Mouse (Mus musculus) kidney, postnatal 0 days (tissue): ENCODE data around the gene Noct. TPM values are rescaled to one million over a fixed set of nuclear protein-coding genes. Genes with fewer than 3 reads are reported as not detected.

Source experiments
- ATAC-seq: fragments of 200-750 bp; cut with Nextera tagmentation; replicated peaks from 2 replicates; pipeline ENCODE4 v1.8.0; 2017; ENCODE audit warnings: low read depth, moderate number of reproducible peaks, moderate TSS enrichment, moderate library complexity; ENCODE audit not compliant: low FRiP score
- DNase-seq: peaks from one replicate; pipeline ENCODE4 v3.0.0-alpha.2; 2016; ENCODE audit warnings: low spot score
- H3K27ac ChIP-seq: fragments of 300-500 bp; sonication (generic); 2 replicates; pipeline ENCODE4 v1.5.1; 2014; ENCODE audit warnings: mild to moderate bottlenecking
- H3K27me3 ChIP-seq: fragments of 300-500 bp; sonication (generic); 2 replicates; pipeline ENCODE4 v1.6.1; 2014; ENCODE audit warnings: low read length, mixed read lengths; ENCODE audit not compliant: insufficient read depth
- H3K36me3 ChIP-seq: fragments of 300-500 bp; sonication (generic); 2 replicates; pipeline ENCODE4 v1.6.1; 2014; ENCODE audit warnings: low read length, mixed read lengths; ENCODE audit not compliant: insufficient read depth
- H3K4me1 ChIP-seq: fragments of 300-500 bp; sonication (generic); replicated peaks from 2 replicates; pipeline ENCODE4 v1.6.1; 2014; ENCODE audit warnings: antibody characterized with exemption, low read length, mixed read lengths; ENCODE audit not compliant: insufficient read depth
- H3K4me2 ChIP-seq: fragments of 300-500 bp; sonication (generic); 2 replicates; pipeline ENCODE4 v1.6.1; 2014; ENCODE audit warnings: mild to moderate bottlenecking, low read length, moderate library complexity, mixed read lengths
- H3K4me3 ChIP-seq: fragments of 300-500 bp; sonication (generic); replicated peaks from 2 replicates; pipeline ENCODE4 v1.5.1; 2014; ENCODE audit warnings: low read depth, low read length
- H3K9ac ChIP-seq: fragments of 300-500 bp; sonication (generic); 2 replicates; pipeline ENCODE4 v1.6.1; 2014; ENCODE audit warnings: low read depth, low read length
- H3K9me3 ChIP-seq: fragments of 300-500 bp; sonication (generic); replicated peaks from 2 replicates; pipeline ENCODE4 v1.6.1; 2016; ENCODE audit warnings: low read length, inconsistent platforms, mixed read lengths
- CTCF ChIP-seq: IDR thresholded peaks from 2 replicates; pipeline ENCODE4 v1.5.1; 2016; ENCODE audit warnings: antibody characterized with exemption, low read depth, mild to moderate bottlenecking, moderate library complexity
- WGBS: fragments of 180-500 bp; shearing (Covaris S2); extraction: QIAGEN DNeasy Blood & Tissue Kit; methylation state at CpG from one replicate; pipeline ENCODE4 v1.1.7; 2014; 5-methylcytosine and 5-hydroxymethylcytosine counted together
- polyA plus RNA-seq: library from polyadenylated mRNA; unstranded; fragments of >200 nt; fragmentation: Nextera tagmentation; extraction: Ambion mirVana; gene quantifications from 2 replicates; pipeline ENCODE4 v1.2.1, GENCODE M21; 2015

Gene Noct
- polyA plus RNA-seq, 1 experiment from 2014 or later = 7.1 TPM

DNA sequence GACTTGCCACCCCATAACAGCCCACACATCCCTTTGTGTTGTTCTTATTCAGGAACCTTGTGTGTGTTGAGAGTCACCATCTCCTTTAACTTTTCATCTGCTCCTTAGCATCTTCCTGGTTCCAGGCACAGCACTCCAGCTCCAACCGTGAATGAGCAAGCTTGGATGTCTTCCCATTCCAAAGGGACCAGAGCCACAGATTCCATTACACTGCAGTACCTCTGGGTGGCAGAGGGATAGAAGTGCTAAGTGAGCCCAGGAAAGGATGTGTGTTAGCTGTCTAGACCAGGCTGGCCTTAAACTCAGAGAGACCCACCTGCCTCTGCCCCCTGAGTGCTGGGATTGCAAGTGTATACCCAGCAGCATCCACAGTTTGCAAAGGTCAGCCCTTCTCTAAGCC is 26.0 kb upstream of the Noct start:
- WGBS = 64% methylated on average over 1 of the region's 1 CpGs
- H3K36me3 ChIP-seq = no peaks in the 10 kb centered on the region

DNA sequence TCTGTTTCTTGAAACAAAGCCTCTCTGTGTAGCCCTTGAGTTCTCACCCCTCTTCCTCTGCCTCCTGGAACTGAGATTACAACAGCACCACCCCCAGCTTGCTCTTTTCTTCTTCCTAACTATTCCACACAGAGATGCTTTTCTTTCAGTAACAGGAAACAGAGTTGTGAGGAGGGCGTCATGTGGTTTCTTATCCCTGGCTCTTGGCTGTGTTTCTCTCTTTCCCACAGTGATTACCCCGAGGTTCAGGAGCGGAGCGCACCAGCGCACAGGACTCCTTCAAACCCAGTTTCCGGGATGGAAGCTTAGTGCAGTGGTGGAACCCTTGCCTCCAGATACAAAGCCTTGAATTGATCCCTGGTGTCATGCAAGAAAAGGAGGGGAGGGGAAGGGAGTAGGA is 25.1 kb upstream of the Noct start:
- 73% methylated on average over 6 of the region's 6 CpGs for WGBS
- H3K4me2 ChIP-seq = no peak overlapping the region
- no peak overlapping the region for H3K27ac ChIP-seq
- H3K36me3 ChIP-seq = no peaks in the 10 kb centered on the region
- H3K4me3 ChIP-seq = no peak overlapping the region
- TF ChIP-seq CTCF = no peak
- no peak overlapping the region for H3K9ac ChIP-seq
- no peak for ATAC-seq
- H3K9me3 ChIP-seq = no peaks in the 10 kb centered on the region
- DNase-seq = no peak
- H3K27me3 ChIP-seq = no peaks in the 10 kb centered on the region
- 0 out of 2 replicates have a peak, but pooled peaks cover 3% of the 10 kb centered on the region for H3K4me1 ChIP-seq

More for the DNA sequence above, 26.0 kb upstream of the Noct start:
- no peaks in the 10 kb centered on the region for H3K9me3 ChIP-seq
- no peak overlapping the region for H3K4me2 ChIP-seq
- H3K4me3 ChIP-seq = no peak overlapping the region
- no peak overlapping the region for H3K9ac ChIP-seq
- ATAC-seq = no peak
- no peak for TF ChIP-seq CTCF
- 0 out of 2 replicates have a peak, but pooled peaks cover 3% of the 10 kb centered on the region for H3K4me1 ChIP-seq
- no peak overlapping the region for H3K27ac ChIP-seq
- no peaks in the 10 kb centered on the region for H3K27me3 ChIP-seq
- no peak for DNase-seq

DNA sequence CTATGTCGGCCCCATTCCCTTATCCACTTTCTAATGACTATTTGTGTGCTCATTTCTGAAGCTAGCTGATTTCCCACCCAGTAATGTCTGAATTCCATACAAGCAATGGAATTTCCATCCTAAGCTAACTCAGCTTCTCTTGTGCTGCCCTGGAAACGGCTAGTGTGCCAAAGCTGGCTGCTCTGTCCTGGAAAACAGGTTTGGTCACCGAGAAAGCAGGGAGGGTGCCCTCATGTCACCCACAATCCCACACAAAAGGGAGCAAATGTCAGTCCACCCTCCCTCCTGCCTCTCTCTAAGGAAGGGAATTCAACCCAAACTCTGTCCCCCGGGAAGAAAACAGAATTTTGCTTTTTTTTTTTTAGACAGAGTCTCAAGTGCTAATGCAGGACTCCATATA is 23.9 kb upstream of the Noct start:
- H3K36me3 ChIP-seq = no peaks in the 10 kb centered on the region
- H3K27ac ChIP-seq = no peak overlapping the region
- H3K4me2 ChIP-seq = no peak overlapping the region
- H3K27me3 ChIP-seq = no peaks in the 10 kb centered on the region
- H3K4me3 ChIP-seq = no peak overlapping the region
- no peak overlapping the region for H3K9ac ChIP-seq
- no peak for DNase-seq
- no peaks in the 10 kb centered on the region for H3K9me3 ChIP-seq
- 78% methylated on average over 4 of the region's 4 CpGs for WGBS
- H3K4me1 ChIP-seq = 0 out of 2 replicates have a peak, but pooled peaks cover 3% of the 10 kb centered on the region
- no peak for ATAC-seq
- TF ChIP-seq CTCF = no peak

GRCm38 (mm10) chr3:51200894-51201293 is 23.4 kb upstream of the Noct start:
- ATAC-seq = no peak
- 84% methylated on average over 7 of the region's 7 CpGs for WGBS

GRCm38 (mm10) chr3:51201986-51202385 is 22.3 kb upstream of the Noct start:
- Histone ChIP-seq H3K4me2 (no peak overlapping the region), H3K9me3 (no peaks in the 10 kb centered on the region), H3K27ac (no peak overlapping the region), H3K27me3 (no peaks in the 10 kb centered on the region), H3K4me1 (no peaks in the 10 kb centered on the region), H3K4me3 (no peak overlapping the region), H3K36me3 (no peaks in the 10 kb centered on the region), H3K9ac (no peak overlapping the region)
- DNase-seq (no peak), ATAC-seq (no peak)
- WGBS = 71% methylated on average over 9 of the region's 9 CpGs
- no peak for TF ChIP-seq CTCF

More at GRCm38 (mm10) chr3:51200894-51201293, 23.4 kb upstream of the Noct start:
- no peak overlapping the region for H3K4me3 ChIP-seq
- no peak overlapping the region for H3K9ac ChIP-seq
- H3K4me1 ChIP-seq = no peaks in the 10 kb centered on the region
- no peak overlapping the region for H3K4me2 ChIP-seq
- no peaks in the 10 kb centered on the region for H3K36me3 ChIP-seq
- H3K9me3 ChIP-seq = no peaks in the 10 kb centered on the region
- TF ChIP-seq CTCF = no peak
- DNase-seq = no peak
- H3K27ac ChIP-seq = no peak overlapping the region
- H3K27me3 ChIP-seq = no peaks in the 10 kb centered on the region

DNA sequence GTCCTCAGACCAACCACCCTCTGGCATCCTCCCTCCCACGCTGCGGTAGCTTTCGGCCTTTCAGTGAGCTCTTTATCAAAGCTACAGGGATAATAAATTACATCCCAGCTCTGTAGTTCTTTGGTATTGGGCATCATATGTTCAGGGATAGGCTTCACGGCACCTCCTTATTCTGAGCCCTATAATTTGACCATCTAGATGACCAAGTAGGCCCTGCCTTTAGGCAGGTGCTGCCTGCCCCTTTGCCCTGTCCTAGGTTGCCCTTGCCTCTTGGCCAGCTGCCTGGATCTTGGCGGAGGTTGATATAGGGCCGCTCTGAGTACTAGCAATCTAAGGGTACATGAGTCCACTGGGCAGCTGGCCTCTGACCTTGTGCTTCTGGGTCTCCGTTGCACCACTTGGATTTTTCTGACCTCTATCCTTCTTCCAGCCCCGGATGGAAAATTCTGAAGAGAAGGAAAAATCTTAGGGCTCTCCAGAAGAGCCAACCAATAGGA is 21.7 kb upstream of the Noct start:
- Histone ChIP-seq H3K4me1 (no peaks in the 10 kb centered on the region), H3K27me3 (no peaks in the 10 kb centered on the region), H3K9ac (no peak overlapping the region), H3K4me3 (no peak overlapping the region), H3K9me3 (no peaks in the 10 kb centered on the region), H3K36me3 (no peaks in the 10 kb centered on the region), H3K4me2 (no peak overlapping the region), H3K27ac (no peak overlapping the region)
- no peak for DNase-seq
- no peak for TF ChIP-seq CTCF
- 62% methylated on average over 8 of the region's 8 CpGs for WGBS
- ATAC-seq = no peak; the same call in 1 of the 2 replicates

DNA sequence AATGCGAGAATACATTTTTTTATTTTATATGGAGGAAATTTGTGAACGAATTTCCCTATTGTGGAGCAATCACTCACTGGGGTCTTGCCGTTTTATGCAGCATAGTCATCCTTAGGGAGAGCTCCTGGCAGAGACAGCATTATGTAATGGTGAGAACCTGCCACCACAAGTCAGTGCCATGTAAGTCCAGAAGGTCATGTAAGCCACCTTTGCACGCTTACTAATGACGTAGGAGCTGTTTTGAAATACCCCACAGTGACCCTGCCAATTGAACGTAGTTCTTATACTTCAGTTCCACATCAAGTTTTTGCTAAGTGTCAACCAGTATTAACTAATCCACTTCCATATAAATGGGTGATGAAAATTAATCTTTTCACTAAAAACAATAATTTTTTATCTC is 20.3 kb upstream of the Noct start:
- H3K27me3 ChIP-seq = no peaks in the 10 kb centered on the region
- 78% methylated on average over 6 of the region's 6 CpGs for WGBS
- no peaks in the 10 kb centered on the region for H3K4me1 ChIP-seq
- TF ChIP-seq CTCF = no peak
- no peak for ATAC-seq
- H3K36me3 ChIP-seq = no peaks in the 10 kb centered on the region
- no peak overlapping the region for H3K27ac ChIP-seq
- no peak overlapping the region for H3K4me3 ChIP-seq
- no peak overlapping the region for H3K9ac ChIP-seq
- DNase-seq = no peak
- no peaks in the 10 kb centered on the region for H3K9me3 ChIP-seq
- H3K4me2 ChIP-seq = no peak overlapping the region
